Mouse (Mus musculus): Measurements from ENCODE around the gene Nsa2. TPM values are rescaled to one million over a fixed set of nuclear protein-coding genes. Genes with fewer than 3 reads are reported as not detected.
"Not testable (repeated sequence)": the region's sequence is repeated elsewhere in the genome, so short reads cannot be mapped to it uniquely, and the experiment has no call there.

The Nsa2 gene
- 10 to 100 TPM; 41.5 to 48.3 TPM for total RNA-seq (2021)
- long read RNA-seq, experiment 1, transcript Nsa2-201 (6 exons, 2,700 nt): major isoform, 6 of 7 reads
- long read RNA-seq, experiment 1, partial matches to known transcripts: 0 of 7 reads
- long read RNA-seq, experiment 1, other reads (novel, unspliced or antisense): 1 of 7 reads
- long read RNA-seq, experiment 2, transcript Nsa2-201 (6 exons, 2,700 nt): major isoform, 18 of 22 reads
- long read RNA-seq, experiment 2, partial matches to known transcripts: 3 of 22 reads
- long read RNA-seq, experiment 2, other reads (novel, unspliced or antisense): 1 of 22 reads

GRCm38 (mm10) chr13:97137466-97138400 is at the start of gene Nsa2, which contains the start of gene Gfm2:
Gene Nsa2 (minus strand): TSS chr13:97137937.
Gene Gfm2 (plus strand): TSS chr13:97137937.
- peak within 1 kb of the TSS; percentile 94 for H3K27ac ChIP-seq
- no peak for TF ChIP-seq CTCF (IDR thresholded peaks at IDR 0.05)
- DNase-seq: peak; percentile 90
- intact Hi-C loops (cut with DNase I): no loop called here
- H3K4me3 ChIP-seq: peak within 1 kb of the TSS; percentile 90

- no peak for DNase-seq
- intact Hi-C loops (cut with DNase I): no loop called here
- TF ChIP-seq CTCF (IDR thresholded peaks at IDR 0.05): no peak
- H3K4me3 ChIP-seq: no peak overlapping the region
- H3K27ac ChIP-seq: no peak overlapping the region
Observed at GRCm38 (mm10) chr13:97186346-97186745, 48.6 kb upstream of the Nsa2 start.

DNA sequence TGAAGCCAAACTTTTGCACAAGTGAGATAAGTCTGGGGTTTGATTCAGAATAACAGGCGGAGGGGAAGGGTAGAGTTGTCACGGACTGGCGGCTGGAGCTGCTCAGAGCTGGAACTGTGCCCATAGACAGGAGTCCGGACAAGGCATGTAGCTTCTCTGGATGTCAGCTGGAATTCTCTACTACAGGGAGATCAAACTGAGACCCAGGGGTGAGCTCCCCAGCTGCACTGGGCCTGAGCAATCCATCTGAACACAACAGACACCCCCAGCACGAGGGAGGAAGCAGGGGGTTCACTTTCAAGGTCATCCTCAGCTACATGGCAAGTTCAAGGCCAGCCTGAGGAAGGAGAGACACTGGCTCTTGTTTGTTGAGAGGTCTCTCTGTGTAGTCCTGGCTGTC is 46.9 kb upstream of the Nsa2 start:
- intact Hi-C loops (cut with DNase I): no loop called here
- DNase-seq: no peak
- Histone ChIP-seq H3K27ac (no peak overlapping the region), H3K4me3 (no peak overlapping the region)
- no peak for TF ChIP-seq CTCF (IDR thresholded peaks at IDR 0.05)

DNA sequence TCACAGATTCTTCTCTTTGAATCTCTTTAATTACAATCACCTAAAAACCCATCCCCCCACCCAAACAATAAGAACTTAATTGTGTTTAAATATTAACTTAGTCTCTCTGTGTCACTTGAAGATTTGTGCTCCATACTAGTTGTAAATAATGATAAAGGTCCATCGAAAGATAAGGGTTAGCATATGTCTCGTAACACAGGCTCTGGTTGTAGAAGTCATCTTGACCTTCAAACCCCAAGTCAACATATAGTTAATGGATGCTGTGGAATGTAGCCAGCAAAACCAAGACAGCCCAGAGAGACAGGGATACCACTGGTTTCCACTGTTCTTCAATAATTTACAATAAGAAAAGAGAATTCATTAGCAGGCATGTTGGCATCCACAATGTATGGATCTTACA is 46.4 kb upstream of the Nsa2 start:
- intact Hi-C loops (cut with DNase I): no loop called here
- Histone ChIP-seq H3K4me3 (no peak overlapping the region), H3K27ac (no peak overlapping the region)
- no peak for DNase-seq
- no peak for TF ChIP-seq CTCF (IDR thresholded peaks at IDR 0.05)

DNA sequence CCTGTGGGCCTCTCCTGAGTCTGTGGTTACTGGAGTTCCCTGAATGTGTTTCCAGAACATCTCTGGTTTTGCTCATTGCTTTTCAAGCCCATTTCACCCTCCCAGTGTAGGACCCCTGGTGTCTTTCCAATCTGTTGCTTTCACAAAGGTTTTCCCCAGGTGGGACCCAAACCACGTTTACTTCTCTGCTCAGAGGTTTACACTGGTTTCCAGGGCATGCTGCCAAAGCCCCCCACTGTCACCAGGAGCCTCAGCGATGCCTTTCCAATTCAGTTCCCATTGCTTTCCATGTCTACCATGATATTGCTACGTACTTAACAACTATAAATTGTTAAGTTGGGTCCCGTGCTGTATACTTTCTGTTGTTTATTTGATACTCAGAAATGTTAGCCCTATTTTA is 45.1 kb upstream of the Nsa2 start:
- Histone ChIP-seq H3K4me3 (no peak overlapping the region), H3K27ac (no peak overlapping the region)
- DNase-seq: no peak
- intact Hi-C loops (cut with DNase I): no loop called here
- TF ChIP-seq CTCF (IDR thresholded peaks at IDR 0.05): no peak

DNA sequence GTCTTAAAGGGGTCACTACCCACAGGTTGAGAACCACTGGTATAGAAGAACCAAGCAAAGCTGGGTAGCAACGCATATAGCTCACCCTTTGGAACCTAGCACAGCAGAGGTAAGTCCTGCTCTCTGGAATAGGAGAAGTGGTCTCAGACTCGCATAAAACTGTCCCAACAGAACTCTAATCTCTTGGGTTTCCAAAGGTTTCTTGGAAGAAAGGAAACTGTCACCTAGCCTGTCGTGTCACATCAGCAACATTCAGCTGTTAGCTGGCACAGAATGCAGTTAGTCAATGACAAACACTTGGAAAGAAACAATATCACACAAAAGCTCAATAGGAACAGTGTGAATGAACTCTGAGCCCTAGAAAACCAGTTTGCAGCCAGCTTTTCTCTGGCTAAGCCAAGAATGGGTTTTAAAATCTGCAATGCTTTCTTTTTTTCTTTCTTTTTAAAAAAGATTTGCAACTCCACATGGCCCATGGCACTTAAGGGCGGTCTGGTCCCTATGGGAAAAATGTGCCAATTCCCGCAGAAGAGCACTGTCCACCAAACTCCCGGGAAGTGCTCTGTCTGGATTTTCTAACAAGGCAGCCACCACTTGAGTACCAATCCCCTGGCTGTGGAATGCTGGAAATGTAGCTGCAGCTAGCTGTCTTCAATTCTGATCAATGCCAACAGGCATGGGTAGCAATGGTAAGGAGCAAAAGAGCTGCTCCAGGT is 42.5 kb upstream of the Nsa2 start:
- intact Hi-C loops (cut with DNase I): no loop called here
- TF ChIP-seq CTCF (IDR thresholded peaks at IDR 0.05): no peak
- no peak for DNase-seq
- H3K4me3 ChIP-seq: no peak overlapping the region
- no peak overlapping the region for H3K27ac ChIP-seq

GRCm38 (mm10) chr13:97178943-97179342 is 41.2 kb upstream of the Nsa2 start:
- H3K4me3 ChIP-seq: no peak overlapping the region
- DNase-seq: no peak
- no peak for TF ChIP-seq CTCF (IDR thresholded peaks at IDR 0.05)
- intact Hi-C loops (cut with DNase I): no loop called here
- H3K27ac ChIP-seq: no peak overlapping the region

DNA sequence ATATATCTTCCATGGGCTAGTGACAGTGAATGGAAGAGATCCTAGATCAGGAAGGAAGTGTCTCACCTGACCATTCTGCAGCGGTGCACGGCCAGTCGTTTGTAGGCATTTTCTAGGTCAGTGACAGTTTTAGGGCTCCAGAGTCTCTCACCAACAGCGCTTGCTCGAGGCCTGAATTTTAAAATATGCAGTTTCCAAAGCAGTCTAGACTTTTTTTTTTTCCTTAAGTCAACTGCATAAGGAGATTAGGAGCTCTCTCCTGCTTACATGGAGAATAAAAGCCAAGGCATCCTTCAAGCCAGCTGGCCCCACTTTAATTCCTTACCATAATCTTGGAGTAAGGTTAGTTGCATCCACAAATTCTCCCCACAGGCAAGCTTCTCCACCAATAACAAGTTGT is 39.0 kb upstream of the Nsa2 start:
- Histone ChIP-seq H3K27ac (no peak overlapping the region), H3K4me3 (no peak overlapping the region)
- no peak for TF ChIP-seq CTCF (IDR thresholded peaks at IDR 0.05)
- intact Hi-C loops (cut with DNase I): no loop called here
- DNase-seq: no peak

DNA sequence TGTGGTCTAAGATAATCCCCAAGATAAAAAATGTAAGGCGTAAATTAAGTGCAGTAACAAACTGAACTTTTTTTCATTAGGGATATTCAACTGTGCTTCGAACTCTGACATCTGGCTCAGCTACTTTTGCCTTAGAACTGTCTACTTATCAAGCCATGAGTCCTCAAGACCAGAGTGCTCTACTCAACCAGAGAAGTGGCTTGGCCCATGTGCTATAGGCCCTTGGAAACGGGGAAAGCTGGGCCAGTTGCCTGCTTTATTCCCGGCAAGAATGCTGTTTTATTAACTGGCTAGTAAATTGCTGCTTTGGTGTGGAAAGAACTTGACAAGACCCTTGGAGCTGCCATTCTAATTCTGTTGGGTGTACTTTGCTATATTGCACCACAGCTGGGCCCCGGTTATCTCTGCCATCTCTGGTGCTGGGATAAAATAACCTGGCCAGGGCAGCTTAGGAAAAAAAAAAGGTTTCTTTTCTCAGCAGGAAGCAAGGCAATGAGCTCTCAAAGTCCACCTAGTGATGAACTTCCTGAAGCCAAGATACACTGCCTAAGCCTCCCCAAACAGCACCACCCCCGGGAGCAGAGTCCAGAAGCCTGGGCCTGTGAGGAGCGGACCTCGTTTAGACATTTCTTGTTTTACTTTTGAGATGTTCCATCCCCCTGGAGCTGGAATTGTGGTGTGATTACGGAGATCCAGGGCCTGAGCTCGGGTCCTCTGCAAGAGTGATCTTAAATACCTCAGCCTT is 38.0 kb upstream of the Nsa2 start:
- Histone ChIP-seq H3K4me3 (no peak overlapping the region), H3K27ac (no peak overlapping the region)
- no peak for DNase-seq
- TF ChIP-seq CTCF (IDR thresholded peaks at IDR 0.05): no peak
- intact Hi-C loops (cut with DNase I): no loop called here

DNA sequence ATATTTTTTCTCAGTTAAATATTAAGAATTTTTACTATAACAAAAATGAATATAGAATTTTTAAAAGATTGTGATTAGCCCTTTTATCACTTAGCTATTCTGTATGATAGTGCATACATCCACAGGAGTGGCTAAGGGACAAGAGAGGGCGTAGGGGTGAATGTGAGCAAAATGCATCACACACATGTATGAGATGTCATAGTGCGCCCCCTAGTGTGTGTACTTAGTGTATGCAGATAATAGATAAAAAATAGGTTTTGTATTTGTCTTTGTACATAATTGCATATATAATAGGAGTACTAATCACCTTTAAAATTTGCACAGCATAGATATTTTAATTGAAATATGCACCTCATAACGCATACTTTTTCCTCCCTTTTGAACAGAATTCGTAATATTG is 8.1 kb upstream of the Nsa2 start:
- Histone ChIP-seq H3K4me3 (no peak overlapping the region), H3K27ac (no peak overlapping the region)
- DNase-seq: peak; percentile 33
- intact Hi-C loops (cut with DNase I): no loop called here
- TF ChIP-seq CTCF (IDR thresholded peaks at IDR 0.05): peak; percentile 76

- no peak overlapping the region for H3K27ac ChIP-seq
Observed at GRCm38 (mm10) chr13:97142321-97142720, 4.6 kb upstream of the Nsa2 start.

GRCm38 (mm10) chr13:97138404-97138931 is 731 bp upstream of the Nsa2 start:
- Histone ChIP-seq H3K27ac (peak overlapping the region; percentile 94), H3K4me3 (peak overlapping the region; percentile 90)
- intact Hi-C loops (cut with DNase I); DNase-seq: not testable (repeated sequence)

More at GRCm38 (mm10) chr13:97142321-97142720, 4.6 kb upstream of the Nsa2 start:
- DNase-seq: no peak
- intact Hi-C loops (cut with DNase I): no loop called here
- no peak for TF ChIP-seq CTCF (IDR thresholded peaks at IDR 0.05)
- H3K4me3 ChIP-seq: no peak overlapping the region

DNA sequence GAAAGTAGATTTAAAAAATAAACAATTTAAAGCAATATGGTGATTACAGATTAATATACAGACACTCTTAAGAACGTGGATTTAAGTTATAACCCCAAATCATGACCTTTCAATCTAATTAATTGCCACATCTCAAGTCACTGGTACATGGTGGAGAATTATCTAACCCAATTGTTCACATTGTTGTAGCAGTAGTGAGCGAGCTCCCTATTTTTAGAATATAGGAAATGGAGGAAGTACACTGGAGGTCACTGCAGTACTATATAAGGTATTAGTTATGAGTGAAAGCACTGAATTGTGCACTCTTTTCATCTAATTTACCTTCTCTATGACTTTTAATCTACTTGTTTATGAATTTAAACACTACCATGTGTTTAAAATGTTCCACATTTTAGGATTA is 7.3 kb downstream of the Nsa2 start:
- H3K27ac ChIP-seq; H3K4me3 ChIP-seq; intact Hi-C loops (cut with DNase I); DNase-seq: not testable (repeated sequence)

- H3K4me3 ChIP-seq; intact Hi-C loops (cut with DNase I); H3K27ac ChIP-seq; DNase-seq: not testable (repeated sequence)
Observed at GRCm38 (mm10) chr13:97129654-97130053, 8.1 kb downstream of the Nsa2 start.

Measured in gastrocnemius, adult 2 months (tissue).